Mouse (Mus musculus) mouse trophoblast stem cell (cell line): ENCODE measurements around the gene Ttc7.
"Not testable (repeated sequence)": the region's sequence is repeated elsewhere in the genome, so short reads cannot be mapped to it uniquely, and the experiment has no call there.

Source experiments
- in situ Hi-C, 2 experiments: fragments of 300-500 bp; cut with MseI, MboI; formaldehyde crosslinking; loops; 2 replicates in 1 of 2; 3 replicates in 1 of 2; pipeline ENCODE4 v1.15.1; 2025

The Ttc7 gene

DNA sequence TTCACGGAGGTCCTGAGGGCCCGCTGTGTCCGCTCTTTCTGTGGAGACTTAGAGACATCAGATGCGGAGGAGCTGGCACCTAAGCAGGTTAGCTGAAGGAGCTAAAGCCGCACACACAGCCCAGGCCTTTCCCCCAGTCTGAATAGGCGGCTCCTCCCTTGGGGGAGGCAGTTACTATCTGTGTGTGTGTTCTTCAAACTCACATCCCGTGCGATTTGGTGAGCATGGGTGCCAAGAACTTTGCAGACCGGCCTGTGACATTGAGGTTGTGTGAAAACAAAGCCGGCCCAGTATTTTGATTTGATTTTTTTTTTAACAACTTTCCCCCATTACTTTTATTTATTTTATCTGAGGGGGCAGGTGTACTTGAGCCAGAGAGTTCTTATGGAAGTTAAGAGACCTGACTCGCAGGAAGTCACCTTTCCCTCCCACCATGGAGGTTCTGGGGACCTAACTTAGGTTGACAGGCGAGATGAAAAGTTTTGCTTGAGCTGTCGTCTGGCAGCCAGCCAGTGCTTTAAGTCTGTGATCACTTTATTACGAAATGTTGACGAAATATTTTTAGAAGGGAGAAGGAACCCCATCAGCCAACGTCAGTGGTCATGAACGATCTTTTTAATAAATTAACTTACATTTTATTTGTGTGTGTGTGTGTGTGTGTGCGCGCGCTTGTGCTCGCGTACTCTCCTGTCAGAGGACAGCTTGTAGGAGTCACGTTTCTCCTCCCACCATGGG, 3.2 kb downstream of the Ttc7 start:
- in situ Hi-C loops = no loop called here

DNA sequence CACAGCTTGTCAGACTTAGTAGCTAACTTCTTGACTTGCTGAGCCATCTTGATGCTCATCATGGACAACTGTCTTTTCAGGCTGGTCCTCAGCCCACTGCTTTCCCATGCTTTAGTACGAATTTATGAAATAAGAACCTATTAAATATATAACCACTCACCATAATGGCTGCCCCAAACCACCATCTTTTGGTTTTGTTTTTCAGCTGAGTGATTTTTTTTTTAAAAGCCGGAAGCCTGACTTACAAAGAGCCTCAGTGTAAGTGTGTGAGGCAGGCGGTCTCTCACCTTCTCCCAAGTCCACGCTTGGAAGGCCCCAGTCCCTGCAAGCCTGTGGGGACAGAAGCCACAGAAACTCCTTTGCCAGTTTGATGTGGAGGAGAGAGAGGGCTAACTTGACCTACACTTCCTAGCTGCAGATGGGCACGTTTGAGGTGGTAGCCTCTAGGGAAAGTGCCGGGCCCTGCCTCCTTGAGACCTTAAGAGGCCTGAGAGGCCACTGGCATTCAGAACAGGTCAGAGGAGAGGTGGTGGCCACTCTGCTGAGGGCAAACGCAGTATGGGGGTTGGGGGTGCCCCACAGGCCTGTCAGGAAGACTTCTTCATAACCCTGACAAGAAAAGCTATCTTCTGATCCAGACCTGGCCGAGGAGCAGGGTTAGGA, 3.9 kb downstream of the Ttc7 start:
- in situ Hi-C loops = no loop called here

GRCm38 (mm10) chr17:87287197-87287777, 4.6 kb downstream of the Ttc7 start:
- in situ Hi-C loops = no loop called here

DNA sequence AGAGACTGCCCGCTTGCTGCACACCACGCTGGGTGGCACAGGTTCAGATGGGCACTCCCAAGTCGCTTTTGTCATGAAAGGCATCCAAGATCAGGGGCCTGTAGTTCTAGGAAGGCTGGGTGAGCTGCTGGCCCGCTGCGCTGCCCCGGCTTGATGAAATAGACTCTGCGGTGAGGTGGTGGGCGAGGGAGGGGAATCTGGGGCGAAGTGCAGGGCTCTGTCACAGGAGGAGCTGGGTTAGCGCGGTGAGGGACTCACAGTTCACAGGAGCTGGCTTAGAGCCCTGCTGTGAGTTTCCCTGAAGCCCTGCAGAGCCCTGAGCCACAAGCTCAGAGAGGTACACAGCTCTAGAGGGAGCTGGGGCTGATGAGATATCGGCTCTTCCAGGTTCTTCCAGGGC, 5.4 kb downstream of the Ttc7 start:
- in situ Hi-C loops = no loop called here

DNA sequence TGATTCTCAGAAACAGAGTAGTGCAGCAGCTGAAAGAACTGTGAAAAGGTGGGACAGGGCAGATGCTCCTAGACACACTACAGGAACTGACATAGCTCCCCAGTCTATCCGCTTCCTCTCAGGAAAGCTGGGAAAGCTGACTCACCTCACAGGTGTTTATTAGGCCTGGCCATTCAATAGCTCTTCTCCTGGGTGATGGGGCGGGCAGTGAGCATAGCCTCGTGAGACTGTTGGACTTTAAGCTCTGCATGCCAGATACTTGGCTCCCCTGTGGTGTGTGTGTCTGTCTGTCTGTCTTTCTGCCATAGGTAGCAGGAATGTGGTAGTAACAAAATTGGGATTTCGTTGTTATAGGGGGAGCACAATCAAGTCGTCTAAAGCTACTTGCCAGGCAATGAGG, 6.7 kb downstream of the Ttc7 start:
- in situ Hi-C loops = no loop called here

DNA sequence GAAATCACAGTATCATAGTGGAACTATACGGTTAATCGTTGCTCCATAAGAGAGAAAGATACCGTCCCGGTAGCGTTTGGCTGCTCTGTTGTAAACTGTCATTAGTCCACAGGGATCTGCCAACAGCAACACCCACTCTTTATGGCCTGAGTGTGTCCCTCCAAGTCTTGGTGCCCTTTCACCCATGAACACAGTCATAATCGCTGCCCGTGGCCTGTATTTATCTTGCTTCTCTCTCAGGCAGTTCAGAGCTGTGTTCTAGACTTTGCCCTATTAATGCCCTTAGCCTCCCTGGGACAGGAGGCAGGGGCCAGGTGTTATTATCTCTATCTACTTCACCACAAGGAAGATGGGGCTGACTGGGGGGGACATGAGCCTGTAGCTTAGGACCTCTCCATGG, 8.4 kb downstream of the Ttc7 start:
- in situ Hi-C loops = no loop called here

- in situ Hi-C loops = no loop called here
Observed at GRCm38 (mm10) chr17:87291782-87292181, 9.1 kb downstream of the Ttc7 start.

DNA sequence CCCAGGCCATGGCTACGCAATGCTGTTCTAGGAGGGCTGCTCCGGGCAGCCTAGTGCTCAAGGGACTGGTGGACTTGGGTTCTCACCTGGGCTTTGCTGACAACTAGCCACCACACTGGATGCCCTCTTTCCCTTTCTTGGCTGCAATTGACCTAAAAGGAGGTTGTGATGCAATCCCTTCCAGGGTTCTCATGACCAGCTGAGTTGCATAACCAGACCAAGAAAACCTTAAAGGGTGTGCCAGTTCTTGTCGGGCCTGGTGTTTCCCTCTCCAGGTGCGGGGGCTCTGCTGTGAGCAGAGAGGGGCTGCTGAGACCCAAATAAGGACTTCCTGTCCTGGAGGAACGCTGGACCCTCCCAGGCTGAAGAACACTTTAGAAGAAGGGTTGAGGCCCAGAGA, 10.4 kb downstream of the Ttc7 start:
- in situ Hi-C loops = no loop called here

DNA sequence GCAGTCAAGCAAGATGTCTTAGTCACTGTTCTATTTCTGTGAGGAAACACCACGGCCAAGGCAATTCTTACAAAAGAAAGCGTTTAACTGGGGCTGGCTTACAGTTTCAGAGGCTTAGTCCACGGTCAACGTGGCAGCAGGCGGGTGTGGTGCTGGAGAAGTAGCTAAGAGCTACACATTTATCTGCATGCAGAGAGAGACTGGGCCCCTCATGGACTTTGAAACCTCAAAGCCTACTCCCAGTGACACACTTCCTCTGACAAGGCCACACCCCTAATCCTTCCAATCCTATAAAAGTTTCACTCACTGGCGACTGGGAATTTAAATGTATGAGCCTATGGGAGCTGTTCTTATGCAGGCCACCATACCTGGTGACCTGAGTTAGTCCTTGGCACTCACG, 13.1 kb downstream of the Ttc7 start:
- in situ Hi-C loops = no loop called here

DNA sequence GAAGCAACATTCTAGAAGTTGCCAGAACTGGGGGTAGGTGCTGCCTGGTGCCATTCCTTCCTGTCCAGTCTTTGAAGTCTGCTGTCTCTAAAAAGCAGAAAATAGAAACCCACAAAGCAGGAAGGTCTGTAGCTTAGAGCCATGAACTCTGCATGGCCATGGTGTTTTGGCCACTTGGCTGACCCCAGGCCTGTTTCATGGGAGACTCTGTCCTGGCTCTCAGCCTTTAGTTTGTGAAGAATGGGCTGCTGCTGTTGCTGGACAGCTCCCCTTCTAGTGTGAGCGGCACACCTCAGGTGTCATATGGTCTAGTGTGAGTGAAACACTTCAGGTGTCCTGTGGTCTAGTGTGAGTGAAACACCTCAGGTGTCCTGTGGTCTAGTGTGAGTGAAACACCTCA, 14.0 kb downstream of the Ttc7 start:
- in situ Hi-C loops = not testable (repeated sequence)

DNA sequence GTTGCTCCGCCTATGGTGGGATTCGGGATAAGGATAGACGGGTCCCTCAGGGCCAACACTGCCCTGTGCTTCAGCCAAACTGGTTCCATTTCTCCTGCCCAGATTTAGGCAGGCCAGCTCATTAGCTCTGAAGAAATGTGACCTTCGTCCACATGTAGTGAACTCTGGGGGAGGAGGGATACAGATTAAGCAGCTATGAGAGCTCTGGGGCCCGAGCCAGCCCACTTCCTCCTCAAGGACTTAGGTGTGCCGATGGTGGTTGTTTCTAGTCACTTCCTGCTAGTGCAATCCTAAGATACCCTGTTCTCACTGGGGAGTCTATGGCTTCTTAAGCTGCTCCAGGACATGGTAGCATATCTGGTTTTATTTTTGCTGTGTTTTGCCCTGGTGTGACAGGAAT, 16.3 kb downstream of the Ttc7 start:
- in situ Hi-C loops = no loop called here

DNA sequence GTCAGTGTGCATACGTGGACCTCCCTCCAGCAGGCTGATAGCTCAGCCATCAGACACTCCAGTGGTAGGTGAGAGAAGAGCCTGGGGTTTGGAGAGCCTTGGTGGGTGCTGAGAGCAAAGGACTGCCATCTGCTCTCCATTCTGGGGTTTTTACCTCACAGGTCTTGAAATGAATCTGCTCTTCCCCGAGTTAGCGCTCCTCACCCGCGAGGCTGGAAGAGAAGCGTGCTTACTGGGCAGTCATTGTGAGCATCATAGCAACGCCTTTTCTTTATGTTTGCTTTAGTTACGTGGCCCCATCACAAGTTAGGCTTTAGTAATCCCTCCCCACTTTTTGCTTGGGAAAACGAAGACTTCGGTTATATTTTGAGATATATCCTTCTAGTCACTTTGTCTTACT, 17.7 kb downstream of the Ttc7 start:
- in situ Hi-C loops = no loop called here

DNA sequence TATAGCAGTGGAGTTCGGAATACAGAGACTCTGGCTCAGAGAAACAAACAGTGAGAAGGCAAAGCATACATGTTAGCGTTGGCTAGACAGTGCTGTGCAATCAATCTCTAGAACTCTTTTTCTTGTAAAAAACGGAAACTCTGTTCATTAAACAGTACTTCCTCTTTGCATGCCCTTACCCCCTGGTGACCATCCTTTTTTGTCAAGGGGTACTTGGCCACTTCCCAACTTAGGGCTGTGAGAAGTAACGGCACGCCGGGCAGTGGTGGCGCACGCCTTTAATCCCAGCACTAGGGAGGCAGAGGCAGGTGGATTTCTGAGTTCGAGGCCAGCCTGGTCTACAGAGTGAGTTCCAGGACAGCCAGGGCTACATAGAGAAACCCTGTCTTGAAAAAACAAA, 18.9 kb downstream of the Ttc7 start:
- in situ Hi-C loops = not testable (repeated sequence)

- in situ Hi-C loops = no loop called here
Observed at GRCm38 (mm10) chr17:87302014-87302794, 19.5 kb downstream of the Ttc7 start.

- in situ Hi-C loops = no loop called here
Observed at GRCm38 (mm10) chr17:87304151-87304894, 21.6 kb downstream of the Ttc7 start.

DNA sequence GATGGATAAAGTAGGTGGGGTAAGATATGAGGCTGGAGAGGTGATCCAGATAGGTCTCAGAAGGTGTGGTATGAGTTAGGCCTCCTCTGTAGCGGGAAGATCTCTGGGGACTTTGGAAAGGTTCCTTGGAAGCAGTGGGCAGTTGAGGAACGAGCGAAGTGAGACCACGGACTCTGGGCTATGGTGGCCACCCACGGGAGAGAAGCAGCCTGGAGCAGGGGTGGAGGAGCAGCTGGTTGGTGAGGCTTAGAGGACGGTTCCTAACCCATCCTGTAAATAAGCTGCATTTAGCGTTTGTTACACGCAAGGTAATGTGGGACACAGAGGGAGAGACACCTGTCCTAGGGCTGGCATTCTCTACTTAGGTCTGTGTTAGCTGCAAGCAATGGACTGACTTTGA, 22.4 kb downstream of the Ttc7 start:
- in situ Hi-C loops = no loop called here

- in situ Hi-C loops = no loop called here
Observed at GRCm38 (mm10) chr17:87306746-87307145, 24.1 kb downstream of the Ttc7 start.

- in situ Hi-C loops = no loop called here
Observed at GRCm38 (mm10) chr17:87309073-87309788, 26.5 kb downstream of the Ttc7 start.

DNA sequence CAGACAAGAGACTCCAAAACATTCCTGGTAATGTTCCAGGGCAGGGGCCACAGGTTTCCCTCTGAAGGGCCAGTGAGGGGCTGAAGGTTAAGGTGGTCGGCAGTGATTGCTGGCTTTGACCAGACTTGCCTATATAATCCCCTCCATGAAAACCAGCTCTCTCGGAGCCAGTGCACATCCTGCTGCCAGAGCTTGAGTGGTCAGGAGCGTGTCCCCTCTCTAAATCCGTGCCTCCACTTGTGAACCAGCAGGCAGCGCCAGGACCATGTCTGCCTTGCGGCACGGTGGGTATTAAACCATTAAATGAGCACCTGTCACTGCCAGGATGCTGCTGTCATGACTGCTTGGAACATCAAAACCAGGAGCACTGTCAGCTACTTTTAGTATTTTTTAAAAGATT, 27.8 kb downstream of the Ttc7 start:
- in situ Hi-C loops = loop anchor here (10.0 kb wide), 1 partner anchor 254 kb away; no protein-coding TSS in a partner anchor

DNA sequence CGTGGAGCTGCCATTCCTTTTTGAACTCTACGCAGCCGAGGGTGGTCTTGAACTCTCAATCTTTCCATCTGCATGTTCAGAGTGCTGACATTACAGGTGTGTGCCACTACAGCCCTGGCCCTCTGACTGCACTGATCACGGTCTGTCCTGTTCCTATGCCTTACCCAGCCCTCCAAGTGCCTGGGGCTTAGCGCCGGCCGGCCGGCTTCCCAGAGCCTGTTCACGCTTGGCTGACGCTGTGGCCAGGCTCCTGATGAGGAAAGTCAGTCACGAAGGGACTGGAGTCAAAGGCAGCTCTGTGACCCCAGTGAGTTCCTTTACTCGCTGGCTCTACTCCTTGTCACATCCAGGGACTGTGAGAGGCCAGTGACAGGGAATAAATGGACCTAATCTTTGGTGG, 29.7 kb downstream of the Ttc7 start:
- in situ Hi-C loops = loop anchor here (10.0 kb wide), 1 partner anchor 252 kb away; no protein-coding TSS in a partner anchor
